8 mouse cellular contexts compared by ENCODE assay signal in genomic region chr3:154572341-154572972, GRCm38 (mm10). TPM values are rescaled to one million over a fixed set of nuclear protein-coding genes. Genes with fewer than 3 reads are reported as not detected.
DNase-seq lines count a peak whose midpoint lies in the region; ATAC-seq and TF ChIP-seq lines count a peak whose summit lies in the region.

No protein-coding gene starts in this region.

- peak; percentile 83; the same call in 1 of the 2 replicates for ATAC-seq in embryonic facial prominence, embryonic 12.5 days (ENCODE audit: insufficient number of reproducible peaks, insufficient read depth, low FRiP score, low TSS enrichment)
- no peak for ATAC-seq in heart, embryonic 13.5 days (ENCODE audit: extremely low read depth, insufficient number of reproducible peaks, low FRiP score, low TSS enrichment)
- ATAC-seq in kidney, postnatal 0 days (replicated peaks; ENCODE audit: low FRiP score, low read depth): peak; percentile 82
- ATAC-seq in liver, embryonic 16.5 days (ENCODE audit: low read depth): 0 out of 2 replicates have a peak, but pooled peaks have one; percentile 39
- peak; percentile 84 for ATAC-seq in neural tube, embryonic 12.5 days (ENCODE audit: low FRiP score, low read depth)

- H3K4me1 ChIP-seq in embryonic facial prominence, embryonic 12.5 days: no peaks in the 10 kb centered on the region
- peaks cover 13% of the 10 kb centered on the region for H3K4me1 ChIP-seq in heart, embryonic 13.5 days
- H3K4me1 ChIP-seq in kidney, postnatal 0 days (replicated peaks; ENCODE audit: insufficient read depth, low read length): no peaks in the 10 kb centered on the region
- no peaks in the 10 kb centered on the region for H3K4me1 ChIP-seq in liver, embryonic 16.5 days (ENCODE audit: control insufficient read depth, low read depth, low read length)
- H3K4me1 ChIP-seq in neural tube, embryonic 12.5 days: peaks cover 9% of the 10 kb centered on the region

- H3K36me3 ChIP-seq in embryonic facial prominence, embryonic 12.5 days: peaks cover under 1% of the 10 kb centered on the region; the same call in 1 of the 2 replicates
- peaks cover under 1% of the 10 kb centered on the region; the same call in 1 of the 2 replicates for H3K36me3 ChIP-seq in heart, embryonic 13.5 days
- H3K36me3 ChIP-seq in kidney, postnatal 0 days (ENCODE audit: insufficient read depth, low read length): no peaks in the 10 kb centered on the region
- no peaks in the 10 kb centered on the region for H3K36me3 ChIP-seq in liver, embryonic 16.5 days (ENCODE audit: control insufficient read depth, insufficient read depth)
- no peaks in the 10 kb centered on the region for H3K36me3 ChIP-seq in neural tube, embryonic 12.5 days

- WGBS in embryonic facial prominence, embryonic 12.5 days: 11% methylated on average over 12 of the region's 12 CpGs
- WGBS in heart, embryonic 13.5 days: 12% methylated on average over 12 of the region's 12 CpGs
- 12% methylated on average over 12 of the region's 12 CpGs for WGBS in kidney, postnatal 0 days
- WGBS in liver, embryonic 16.5 days (ENCODE audit: insufficient replicate concordance): 10% methylated on average over 12 of the region's 12 CpGs
- WGBS in neural tube, embryonic 12.5 days: 13% methylated on average over 12 of the region's 12 CpGs

- TF ChIP-seq CTCF in kidney, postnatal 0 days (IDR thresholded peaks at IDR 0.05; ENCODE audit: low read depth): peak; percentile 94

- 0 out of 2 replicates have a peak, but pooled peaks cover 5% of the 10 kb centered on the region for H3K27me3 ChIP-seq in embryonic facial prominence, embryonic 12.5 days
- H3K27me3 ChIP-seq in heart, embryonic 13.5 days (replicated peaks): peaks cover 37% of the 10 kb centered on the region
- H3K27me3 ChIP-seq in kidney, postnatal 0 days (ENCODE audit: insufficient read depth, low read length): peaks cover 10% of the 10 kb centered on the region; the same call in 1 of the 2 replicates
- H3K27me3 ChIP-seq in liver, embryonic 16.5 days (ENCODE audit: control insufficient read depth, insufficient read depth, low read depth, low read length): peaks cover 5% of the 10 kb centered on the region
- H3K27me3 ChIP-seq in neural tube, embryonic 12.5 days (replicated peaks): no peaks in the 10 kb centered on the region; the same call in 1 of the 2 replicates

- H3K27ac ChIP-seq in embryonic facial prominence, embryonic 12.5 days: no peak overlapping the region
- no peak overlapping the region for H3K27ac ChIP-seq in heart, embryonic 13.5 days (replicated peaks)
- H3K27ac ChIP-seq in kidney, postnatal 0 days: no peak overlapping the region
- H3K27ac ChIP-seq in liver, embryonic 16.5 days (ENCODE audit: low read length): no peak overlapping the region
- no peak overlapping the region for H3K27ac ChIP-seq in neural tube, embryonic 12.5 days

- 0 out of 2 replicates have a peak overlapping the region, but pooled peaks have one; percentile 22 for H3K4me2 ChIP-seq in embryonic facial prominence, embryonic 12.5 days (replicated peaks)
- peak overlapping the region; percentile 57 for H3K4me2 ChIP-seq in heart, embryonic 13.5 days
- H3K4me2 ChIP-seq in kidney, postnatal 0 days (ENCODE audit: low read length): no peak overlapping the region
- H3K4me2 ChIP-seq in liver, embryonic 16.5 days (ENCODE audit: low read depth, low read length): no peak overlapping the region
- H3K4me2 ChIP-seq in neural tube, embryonic 12.5 days (replicated peaks): peak overlapping the region; percentile 25; the same call in 1 of the 2 replicates

- H3K4me3 ChIP-seq in embryonic facial prominence, embryonic 12.5 days: no peak overlapping the region
- H3K4me3 ChIP-seq in heart, embryonic 13.5 days: 0 out of 2 replicates have a peak overlapping the region, but pooled peaks have one; percentile 16
- H3K4me3 ChIP-seq in kidney, postnatal 0 days (replicated peaks; ENCODE audit: low read depth, low read length): no peak overlapping the region
- H3K4me3 ChIP-seq in liver, embryonic 16.5 days (ENCODE audit: low read depth, low read length): no peak overlapping the region
- no peak overlapping the region for H3K4me3 ChIP-seq in neural tube, embryonic 12.5 days

- DNase-seq in CD4-positive, CD25-positive, alpha-beta regulatory T cell, adult 2 months (ENCODE audit: low read depth, low spot score): peak; percentile 80
- DNase-seq in adrenal gland, postnatal 4 days (ENCODE audit: low spot score in 2 of 2): peak; percentile 29 to 32
- peak; percentile 92 for DNase-seq in kidney, postnatal 0 days (ENCODE audit: low spot score)
- peak; percentile 42 for DNase-seq in telencephalon, adult 2 months (ENCODE audit: low read depth, low spot score)

- no peaks in the 10 kb centered on the region for H3K9me3 ChIP-seq in embryonic facial prominence, embryonic 12.5 days
- no peaks in the 10 kb centered on the region for H3K9me3 ChIP-seq in heart, embryonic 13.5 days
- no peaks in the 10 kb centered on the region for H3K9me3 ChIP-seq in kidney, postnatal 0 days (replicated peaks; ENCODE audit: low read length)
- no peaks in the 10 kb centered on the region for H3K9me3 ChIP-seq in liver, embryonic 16.5 days (replicated peaks; ENCODE audit: control insufficient read depth, low read length)
- no peaks in the 10 kb centered on the region for H3K9me3 ChIP-seq in neural tube, embryonic 12.5 days

- H3K9ac ChIP-seq in embryonic facial prominence, embryonic 12.5 days: no peak overlapping the region
- peak overlapping the region; percentile 63; the same call in 1 of the 2 replicates for H3K9ac ChIP-seq in heart, embryonic 13.5 days
- H3K9ac ChIP-seq in kidney, postnatal 0 days (ENCODE audit: low read depth, low read length): no peak overlapping the region
- H3K9ac ChIP-seq in liver, embryonic 16.5 days (ENCODE audit: low read depth, low read length): no peak overlapping the region
- H3K9ac ChIP-seq in neural tube, embryonic 12.5 days: no peak overlapping the region

RNA-seq across cellular contexts. Expression of gene Cryz, which starts 24.1 kb away (rescaled TPM):
- 10 to 100 TPM; 27.8 to 37.1 TPM for total RNA-seq in adrenal gland, postnatal 4 days (2021)
- polyA plus RNA-seq in embryonic facial prominence, embryonic 12.5 days (2016; fragmentation: Nextera tagmentation; extraction: Ambion mirVana): 23.2 and 26.5 TPM in 2 replicates
- polyA plus RNA-seq in heart, embryonic 13.5 days (2015; fragmentation: Nextera tagmentation; extraction: Ambion mirVana): 9.6 and 10.5 TPM in 2 replicates
- 92.1 and 104 TPM in 2 replicates for polyA plus RNA-seq in kidney, postnatal 0 days (2015; fragmentation: Nextera tagmentation; extraction: Ambion mirVana)
- polyA plus RNA-seq in liver, embryonic 16.5 days (2015; fragmentation: Nextera tagmentation; extraction: Ambion mirVana): 19.6 and 20.5 TPM in 2 replicates
- polyA plus RNA-seq in neural tube, embryonic 12.5 days (2016; fragmentation: Nextera tagmentation; extraction: Ambion mirVana): 11.7 and 13.6 TPM in 2 replicates

RNA-seq across cellular contexts. Expression of gene Tyw3, which starts 24.4 kb away (rescaled TPM):
- 1 to 10 TPM; 6.5 to 7.6 TPM for total RNA-seq in adrenal gland, postnatal 4 days (2021)
- 18.2 and 18.3 TPM in 2 replicates for polyA plus RNA-seq in embryonic facial prominence, embryonic 12.5 days (2016; fragmentation: Nextera tagmentation; extraction: Ambion mirVana)
- polyA plus RNA-seq in heart, embryonic 13.5 days (2015; fragmentation: Nextera tagmentation; extraction: Ambion mirVana): 6.7 and 9.8 TPM in 2 replicates
- 16.3 and 16.8 TPM in 2 replicates for polyA plus RNA-seq in kidney, postnatal 0 days (2015; fragmentation: Nextera tagmentation; extraction: Ambion mirVana)
- polyA plus RNA-seq in liver, embryonic 16.5 days (2015; fragmentation: Nextera tagmentation; extraction: Ambion mirVana): 2.3 and 3.6 TPM in 2 replicates
- 15.8 and 17.9 TPM in 2 replicates for polyA plus RNA-seq in neural tube, embryonic 12.5 days (2016; fragmentation: Nextera tagmentation; extraction: Ambion mirVana)

Comparison
In these comparisons a context has a peak if more than half of its experiments do, and no peak if none do; other contexts are left out.
1. DNase-seq: peak in every context shown above with its lines; median percentile 92 in kidney, postnatal 0 days; 80 in CD4-positive, CD25-positive, alpha-beta regulatory T cell, adult 2 months; 42 in telencephalon, adult 2 months; 30 in adrenal gland, postnatal 4 days.
2. H3K4me2 ChIP-seq: peak in embryonic facial prominence, embryonic 12.5 days (single experiment), heart, embryonic 13.5 days (single experiment) and neural tube, embryonic 12.5 days (single experiment); none in kidney, postnatal 0 days (single experiment) and liver, embryonic 16.5 days (single experiment).